Mouse (Mus musculus): ENCODE data around the gene Clcn5. TPM values are rescaled to one million over a fixed set of nuclear protein-coding genes. Genes with fewer than 3 reads are reported as not detected.

Clcn5 gene
- polyA plus RNA-seq, 1 experiment, result 1.5 TPM

DNA sequence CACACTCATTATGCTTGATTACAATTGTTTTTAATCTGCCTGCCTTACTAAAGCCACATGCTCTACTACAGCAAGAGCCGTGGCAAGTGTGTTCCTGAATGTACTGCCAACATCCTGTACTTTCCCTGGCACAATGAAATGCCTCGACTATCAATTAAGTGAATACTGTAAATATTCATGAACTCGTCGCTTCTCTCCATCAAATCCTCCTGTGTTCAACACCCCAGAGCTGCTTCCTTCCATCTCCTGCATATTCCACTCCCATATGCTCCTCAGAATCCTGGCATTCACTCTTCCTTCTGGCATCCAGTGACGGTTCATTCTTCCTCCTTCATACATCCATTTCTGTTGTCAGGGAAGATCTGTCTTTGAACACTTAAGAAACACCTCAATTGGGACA lies 39.4 kb downstream of the Clcn5 start:
- TF ChIP-seq CTCF (IDR thresholded peaks at IDR 0.05; ENCODE audit: control insufficient read depth, insufficient read depth, insufficient replicate concordance, low read depth, low read length), result no peak
- no peak for TF ChIP-seq POLR2A (IDR thresholded peaks at IDR 0.05; ENCODE audit: control insufficient read depth, low read depth, low read length)
- Histone ChIP-seq H3K27me3 (ENCODE audit: control insufficient read depth, insufficient read depth, low read length) (no peaks in the 10 kb centered on the region), H3K36me3 (ENCODE audit: control insufficient read depth, insufficient read depth, low read length) (no peaks in the 10 kb centered on the region), H3K4me1 (ENCODE audit: control insufficient read depth, insufficient read depth, low read length) (no peaks in the 10 kb centered on the region), H3K4me3 (ENCODE audit: control insufficient read depth, low read depth, low read length) (no peak overlapping the region), H3K27ac (ENCODE audit: control insufficient read depth, insufficient read depth, low read depth, low read length) (no peak overlapping the region)

DNA sequence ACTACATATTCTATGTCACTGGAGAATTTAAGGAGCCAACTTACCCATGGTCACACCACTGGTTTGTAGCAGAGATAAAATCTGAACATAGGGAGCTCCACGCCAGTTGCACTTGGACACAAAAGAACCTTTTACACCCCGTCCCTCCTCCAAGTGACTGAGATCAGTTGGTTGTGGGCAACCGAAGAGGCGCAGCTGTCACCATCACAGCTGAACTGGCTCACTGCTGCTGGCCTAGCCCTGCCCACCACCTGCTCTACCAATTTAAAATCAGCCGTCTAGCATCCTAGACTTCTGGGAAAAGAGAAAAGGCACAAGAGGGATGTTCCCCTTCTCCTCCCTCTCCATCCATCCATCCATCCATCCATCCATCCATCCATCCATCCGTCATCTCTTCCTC lies 42.6 kb downstream of the Clcn5 start:
- TF ChIP-seq POLR2A (IDR thresholded peaks at IDR 0.05; ENCODE audit: control insufficient read depth, low read depth, low read length) (no peak), CTCF (IDR thresholded peaks at IDR 0.05; ENCODE audit: control insufficient read depth, insufficient read depth, insufficient replicate concordance, low read depth, low read length) (no peak)
- Histone ChIP-seq H3K36me3 (ENCODE audit: control insufficient read depth, insufficient read depth, low read length) (no peaks in the 10 kb centered on the region), H3K27ac (ENCODE audit: control insufficient read depth, insufficient read depth, low read depth, low read length) (no peak overlapping the region), H3K4me1 (ENCODE audit: control insufficient read depth, insufficient read depth, low read length) (no peaks in the 10 kb centered on the region), H3K4me3 (ENCODE audit: control insufficient read depth, low read depth, low read length) (no peak overlapping the region), H3K27me3 (ENCODE audit: control insufficient read depth, insufficient read depth, low read length) (no peaks in the 10 kb centered on the region)

DNA sequence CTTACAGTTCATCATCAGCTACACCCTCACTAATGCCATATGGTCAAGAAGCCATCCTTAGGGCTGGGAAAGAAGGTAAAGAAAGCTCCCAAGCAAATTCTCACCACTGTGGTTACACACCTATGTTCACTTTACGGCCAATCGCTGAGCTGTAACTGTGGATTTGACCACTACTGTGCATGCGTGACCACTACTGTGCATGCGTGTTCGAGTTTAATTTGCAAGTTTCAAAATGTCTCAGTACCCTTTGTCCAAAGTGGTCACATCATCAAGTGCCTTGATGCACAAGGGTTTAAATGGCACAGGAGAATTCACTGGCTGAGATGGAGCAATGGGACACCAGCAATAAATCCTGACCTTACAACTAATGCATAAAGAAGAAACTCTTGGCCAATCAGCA lies 58.0 kb downstream of the Clcn5 start:
- H3K4me3 ChIP-seq (ENCODE audit: control insufficient read depth, low read depth, low read length), result no peak overlapping the region
- no peaks in the 10 kb centered on the region for H3K27me3 ChIP-seq (ENCODE audit: control insufficient read depth, insufficient read depth, low read length)
- no peaks in the 10 kb centered on the region for H3K4me1 ChIP-seq (ENCODE audit: control insufficient read depth, insufficient read depth, low read length)
- TF ChIP-seq POLR2A (IDR thresholded peaks at IDR 0.05; ENCODE audit: control insufficient read depth, low read depth, low read length) (no peak), CTCF (IDR thresholded peaks at IDR 0.05; ENCODE audit: control insufficient read depth, insufficient read depth, insufficient replicate concordance, low read depth, low read length) (no peak)
- no peaks in the 10 kb centered on the region for H3K36me3 ChIP-seq (ENCODE audit: control insufficient read depth, insufficient read depth, low read length)
- H3K27ac ChIP-seq (ENCODE audit: control insufficient read depth, insufficient read depth, low read depth, low read length), result no peak overlapping the region

DNA sequence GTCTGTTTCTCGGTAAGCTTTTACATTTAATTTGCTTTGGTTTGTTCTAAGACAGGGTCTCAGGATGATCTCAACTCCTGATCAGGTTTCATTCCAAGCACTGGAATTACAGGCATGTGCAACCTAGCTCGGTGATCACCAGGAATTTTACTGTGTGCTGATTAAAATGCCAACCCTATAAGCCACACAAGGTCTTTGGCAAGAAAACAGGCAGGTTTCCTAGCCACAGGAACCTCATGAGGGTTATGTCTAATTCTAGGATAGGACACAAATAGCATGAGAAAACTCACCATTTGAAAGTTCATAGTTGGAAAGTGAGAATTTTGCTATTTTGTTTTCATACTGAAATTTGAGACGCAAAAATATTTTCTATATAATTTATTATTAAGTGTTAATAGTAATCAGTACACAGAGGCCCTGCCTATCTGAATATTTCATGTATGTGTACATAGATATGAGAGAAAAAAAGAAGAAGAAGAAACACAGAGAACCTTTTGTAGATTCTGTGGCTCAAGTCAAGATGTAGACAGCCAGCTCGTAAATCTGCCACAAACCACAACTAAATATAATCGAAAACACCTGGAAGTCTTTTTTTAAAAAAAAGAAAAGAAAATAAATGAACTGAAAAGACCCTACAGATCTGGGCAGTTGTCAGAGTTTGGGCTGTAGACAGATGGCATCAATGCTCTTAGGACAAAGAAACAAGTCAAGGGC lies 58.6 kb downstream of the Clcn5 start:
- Histone ChIP-seq H3K36me3 (ENCODE audit: control insufficient read depth, insufficient read depth, low read length) (no peaks in the 10 kb centered on the region), H3K4me3 (ENCODE audit: control insufficient read depth, low read depth, low read length) (no peak overlapping the region), H3K27ac (ENCODE audit: control insufficient read depth, insufficient read depth, low read depth, low read length) (no peak overlapping the region), H3K27me3 (ENCODE audit: control insufficient read depth, insufficient read depth, low read length) (no peaks in the 10 kb centered on the region), H3K4me1 (ENCODE audit: control insufficient read depth, insufficient read depth, low read length) (no peaks in the 10 kb centered on the region)
- TF ChIP-seq CTCF (IDR thresholded peaks at IDR 0.05; ENCODE audit: control insufficient read depth, insufficient read depth, insufficient replicate concordance, low read depth, low read length) (no peak), POLR2A (IDR thresholded peaks at IDR 0.05; ENCODE audit: control insufficient read depth, low read depth, low read length) (no peak)

DNA sequence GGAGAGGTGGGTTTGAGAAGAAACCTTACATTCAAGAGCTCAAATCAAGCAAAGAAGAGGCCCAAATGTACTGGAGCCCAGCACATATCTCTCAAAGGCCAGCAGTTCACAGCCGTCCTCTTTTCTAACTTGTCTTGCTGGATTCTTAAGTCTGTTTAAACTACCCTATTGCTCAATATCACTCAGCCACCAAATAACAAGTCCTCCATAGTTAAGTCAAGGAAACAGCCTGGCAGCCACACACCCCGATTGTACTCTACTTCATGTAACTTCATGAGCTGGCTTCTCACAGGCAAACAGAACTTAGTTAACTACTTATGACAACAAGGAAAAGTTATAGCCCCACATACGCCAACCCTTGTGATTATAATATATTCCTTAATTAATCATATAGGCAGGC lies 59.4 kb downstream of the Clcn5 start:
- TF ChIP-seq CTCF (IDR thresholded peaks at IDR 0.05; ENCODE audit: control insufficient read depth, insufficient read depth, insufficient replicate concordance, low read depth, low read length) (no peak), POLR2A (IDR thresholded peaks at IDR 0.05; ENCODE audit: control insufficient read depth, low read depth, low read length) (no peak)
- H3K4me1 ChIP-seq (ENCODE audit: control insufficient read depth, insufficient read depth, low read length), result no peaks in the 10 kb centered on the region
- no peak overlapping the region for H3K27ac ChIP-seq (ENCODE audit: control insufficient read depth, insufficient read depth, low read depth, low read length)
- H3K27me3 ChIP-seq (ENCODE audit: control insufficient read depth, insufficient read depth, low read length), result no peaks in the 10 kb centered on the region
- no peak overlapping the region for H3K4me3 ChIP-seq (ENCODE audit: control insufficient read depth, low read depth, low read length)
- no peaks in the 10 kb centered on the region for H3K36me3 ChIP-seq (ENCODE audit: control insufficient read depth, insufficient read depth, low read length)

DNA sequence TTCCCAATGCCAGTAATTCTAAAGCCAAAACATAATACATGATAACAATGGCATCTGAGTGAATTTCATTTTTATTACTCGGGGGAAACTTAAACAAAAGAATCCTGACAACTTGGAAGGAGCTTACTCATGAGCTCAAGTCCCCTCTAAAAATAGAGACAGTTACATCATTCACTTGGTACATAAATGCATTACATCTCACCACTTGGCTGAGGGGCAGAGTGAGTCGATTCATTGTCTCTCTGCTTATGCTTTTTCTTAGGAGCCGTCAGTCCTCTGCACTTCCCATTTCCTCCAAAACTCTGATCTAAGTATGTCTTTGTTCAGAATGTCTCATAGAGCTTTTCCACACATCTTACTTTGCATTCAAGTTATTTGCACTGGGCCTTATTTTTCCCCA lies 63.1 kb downstream of the Clcn5 start:
- Histone ChIP-seq H3K4me1 (ENCODE audit: control insufficient read depth, insufficient read depth, low read length) (no peaks in the 10 kb centered on the region), H3K27me3 (ENCODE audit: control insufficient read depth, insufficient read depth, low read length) (no peaks in the 10 kb centered on the region), H3K36me3 (ENCODE audit: control insufficient read depth, insufficient read depth, low read length) (no peaks in the 10 kb centered on the region), H3K4me3 (ENCODE audit: control insufficient read depth, low read depth, low read length) (no peak overlapping the region), H3K27ac (ENCODE audit: control insufficient read depth, insufficient read depth, low read depth, low read length) (no peak overlapping the region)
- TF ChIP-seq CTCF (IDR thresholded peaks at IDR 0.05; ENCODE audit: control insufficient read depth, insufficient read depth, insufficient replicate concordance, low read depth, low read length) (no peak), POLR2A (IDR thresholded peaks at IDR 0.05; ENCODE audit: control insufficient read depth, low read depth, low read length) (no peak)

DNA sequence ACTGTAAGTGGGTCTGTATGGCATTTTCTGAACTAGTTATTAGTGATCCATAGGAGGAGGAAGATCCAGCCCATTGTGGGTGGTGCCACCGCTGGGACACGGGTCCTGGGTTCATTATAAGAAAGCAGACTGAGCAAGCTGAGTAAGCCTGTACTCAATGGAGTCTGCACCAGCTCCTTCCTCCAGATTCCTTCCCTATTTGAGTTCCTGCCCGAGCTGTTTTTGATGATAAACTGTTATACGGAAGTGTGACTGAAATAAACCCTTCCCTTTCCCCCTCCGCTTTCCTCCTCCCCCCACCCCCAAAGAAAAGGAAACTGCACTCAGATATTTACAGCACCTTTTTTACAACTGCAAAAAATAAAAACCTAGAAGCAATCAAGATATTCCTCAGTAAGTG lies 115.1 kb downstream of the Clcn5 start:
- Histone ChIP-seq H3K4me3 (ENCODE audit: control insufficient read depth, low read depth, low read length) (no peak overlapping the region), H3K4me1 (ENCODE audit: control insufficient read depth, insufficient read depth, low read length) (no peaks in the 10 kb centered on the region), H3K27me3 (ENCODE audit: control insufficient read depth, insufficient read depth, low read length) (no peaks in the 10 kb centered on the region), H3K36me3 (ENCODE audit: control insufficient read depth, insufficient read depth, low read length) (no peaks in the 10 kb centered on the region), H3K27ac (ENCODE audit: control insufficient read depth, insufficient read depth, low read depth, low read length) (no peak overlapping the region)
- no peak for TF ChIP-seq POLR2A (IDR thresholded peaks at IDR 0.05; ENCODE audit: control insufficient read depth, low read depth, low read length)
- no peak for TF ChIP-seq CTCF (IDR thresholded peaks at IDR 0.05; ENCODE audit: control insufficient read depth, insufficient read depth, insufficient replicate concordance, low read depth, low read length)

Data from testis, adult 2 months (tissue).